8 mouse cellular contexts compared by ENCODE assay signal in the genomic region with DNA sequence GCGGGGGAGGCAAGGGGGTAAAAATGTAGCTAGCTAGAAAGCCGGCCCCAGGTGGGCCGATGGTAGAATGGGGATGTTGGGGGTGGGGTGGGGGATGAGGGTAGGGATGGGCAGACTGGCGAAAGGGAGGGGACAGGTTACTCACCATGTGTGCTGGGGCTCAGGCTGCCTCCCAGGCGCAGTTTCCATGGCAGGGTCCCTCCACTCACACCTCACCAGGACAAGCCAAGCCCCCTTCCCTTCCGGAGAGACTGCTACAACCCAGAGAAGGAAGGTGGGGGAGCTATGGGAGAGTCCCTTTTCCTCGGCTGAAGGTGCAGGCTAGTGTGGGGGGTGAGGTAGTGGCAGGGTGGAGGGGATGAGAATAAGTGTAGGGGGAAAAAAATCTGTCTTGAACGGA. TPM values are rescaled to one million over a fixed set of nuclear protein-coding genes. Genes with fewer than 3 reads are reported as not detected.
DNase-seq lines count a peak whose midpoint lies in the region; ATAC-seq and TF ChIP-seq lines count a peak whose summit lies in the region.
"Had no signal": no experiment of that assay in that cellular context is flagged by ENCODE, and none has a peak within 500 bp of the region (broad histone marks: within the 10 kb centered on the region; RNA-seq: fewer than 3 reads in every experiment).

No protein-coding gene starts in this region.

- peak; percentile 16; the same call in 1 of the 2 replicates for ATAC-seq in lung, embryonic 14.5 days (ENCODE audit: insufficient read depth)
- ATAC-seq in embryonic facial prominence, embryonic 13.5 days (ENCODE audit: insufficient number of reproducible peaks, insufficient read depth, low FRiP score, low TSS enrichment, low read depth), result no peak
- peak; percentile 35 for ATAC-seq in hindbrain, postnatal 0 days

- no peaks in the 10 kb centered on the region for H3K4me1 ChIP-seq in lung, embryonic 14.5 days (ENCODE audit: insufficient read depth)
- H3K4me1 ChIP-seq in embryonic facial prominence, embryonic 13.5 days, result peaks cover 35% of the 10 kb centered on the region
- peaks cover 21% of the 10 kb centered on the region; the same call in 1 of the 2 replicates for H3K4me1 ChIP-seq in hindbrain, postnatal 0 days (ENCODE audit: insufficient read depth, low read length)
- H3K4me1 ChIP-seq in small intestine, adult 2 months (ENCODE audit: control insufficient read depth, insufficient read depth, insufficient read length, low read length), result peaks cover 12% of the 10 kb centered on the region

- no peaks in the 10 kb centered on the region for H3K9me3 ChIP-seq in lung, embryonic 14.5 days (ENCODE audit: low read depth, low read length)
- no peaks in the 10 kb centered on the region for H3K9me3 ChIP-seq in embryonic facial prominence, embryonic 13.5 days
- H3K9me3 ChIP-seq in hindbrain, postnatal 0 days (ENCODE audit: low read length), result no peaks in the 10 kb centered on the region

- TF ChIP-seq POLR2A in small intestine, adult 2 months (IDR thresholded peaks at IDR 0.05; ENCODE audit: low read depth, low read length), result no peak

- H3K4me3 ChIP-seq in lung, embryonic 14.5 days (ENCODE audit: low read depth, low read length), result peak overlapping the region; percentile 55
- H3K4me3 ChIP-seq in embryonic facial prominence, embryonic 13.5 days, result peak overlapping the region; percentile 66
- H3K4me3 ChIP-seq in hindbrain, postnatal 0 days (ENCODE audit: low read length), result peak overlapping the region; percentile 80
- H3K4me3 ChIP-seq in small intestine, adult 2 months (ENCODE audit: low read depth, low read length), result peak overlapping the region; percentile 55

- WGBS in lung, embryonic 14.5 days, result 2% methylated on average over 8 of the region's 8 CpGs
- WGBS in embryonic facial prominence, embryonic 13.5 days, result 3% methylated on average over 8 of the region's 8 CpGs
- WGBS in hindbrain, postnatal 0 days, result 0% methylated on average over 8 of the region's 8 CpGs
- WGBS in small intestine, adult 2 months, result 17% methylated on average over 8 of the region's 8 CpGs

- peaks cover 55% of the 10 kb centered on the region for H3K27me3 ChIP-seq in lung, embryonic 14.5 days (ENCODE audit: insufficient read depth, low read length)
- peaks cover 68% of the 10 kb centered on the region for H3K27me3 ChIP-seq in embryonic facial prominence, embryonic 13.5 days
- H3K27me3 ChIP-seq in hindbrain, postnatal 0 days (ENCODE audit: insufficient read depth, low read length), result no peaks in the 10 kb centered on the region
- H3K27me3 ChIP-seq in small intestine, adult 2 months (ENCODE audit: control insufficient read depth, insufficient read depth, low read length), result peaks cover 14% of the 10 kb centered on the region

- no peaks in the 10 kb centered on the region for H3K36me3 ChIP-seq in lung, embryonic 14.5 days (ENCODE audit: insufficient read depth)
- no peaks in the 10 kb centered on the region for H3K36me3 ChIP-seq in embryonic facial prominence, embryonic 13.5 days
- H3K36me3 ChIP-seq in hindbrain, postnatal 0 days (ENCODE audit: insufficient read depth, low read length), result no peaks in the 10 kb centered on the region
- H3K36me3 ChIP-seq in small intestine, adult 2 months (ENCODE audit: control insufficient read depth, insufficient read depth, low read length), result no peaks in the 10 kb centered on the region

- H3K9ac ChIP-seq in lung, embryonic 14.5 days, result no peak overlapping the region
- peak overlapping the region; percentile 77; the same call in 1 of the 2 replicates for H3K9ac ChIP-seq in embryonic facial prominence, embryonic 13.5 days
- H3K9ac ChIP-seq in hindbrain, postnatal 0 days (replicated peaks; ENCODE audit: low read length), result peak overlapping the region; percentile 88

- peak overlapping the region; percentile 100 for H3K4me2 ChIP-seq in lung, embryonic 14.5 days
- peak overlapping the region; percentile 99 for H3K4me2 ChIP-seq in embryonic facial prominence, embryonic 13.5 days
- peak overlapping the region; percentile 82 for H3K4me2 ChIP-seq in hindbrain, postnatal 0 days (ENCODE audit: low read depth, low read length)

- H3K27ac ChIP-seq in lung, embryonic 14.5 days (ENCODE audit: low read depth), result no peak overlapping the region
- peak overlapping the region; percentile 16; the same call in 1 of the 2 replicates for H3K27ac ChIP-seq in embryonic facial prominence, embryonic 13.5 days
- H3K27ac ChIP-seq in hindbrain, postnatal 0 days, result peak overlapping the region; percentile 94
- H3K27ac ChIP-seq in small intestine, adult 2 months (ENCODE audit: insufficient read depth, low read depth, low read length), result no peak overlapping the region

- no peak for DNase-seq in lung, embryonic 14.5 days
- no peak for DNase-seq in lung, adult 18-20 months
- no peak for DNase-seq in hindbrain, postnatal 0 days (ENCODE audit: low spot score)
- no peak for DNase-seq in thymus, postnatal 4 days
- DNase-seq in right cerebral cortex, adult 18-20 months, result no peak

- TF ChIP-seq CTCF in lung, embryonic 14.5 days (IDR thresholded peaks at IDR 0.05; ENCODE audit: low read depth), result no peak
- TF ChIP-seq CTCF in hindbrain, postnatal 0 days (IDR thresholded peaks at IDR 0.05; ENCODE audit: low read depth), result no peak
- no peak for TF ChIP-seq CTCF in small intestine, adult 2 months (IDR thresholded peaks at IDR 0.05; ENCODE audit: extremely low read depth, insufficient read length, insufficient replicate concordance, low read depth, low read length)

RNA-seq across cellular contexts. Expression of a gene that starts 0.9 kb away (rescaled TPM):
- polyA plus RNA-seq in lung, embryonic 14.5 days (2014; fragmentation: Nextera tagmentation; extraction: Ambion mirVana), result 0.16 and 0.37 TPM in 2 replicates
- polyA plus RNA-seq in embryonic facial prominence, embryonic 13.5 days (2015; fragmentation: Nextera tagmentation; extraction: Ambion mirVana), result 2.7 and 2.9 TPM in 2 replicates
- total RNA-seq in hindbrain, postnatal 0 days (2014; rRNA removed), result 124 and 126 TPM in 2 replicates
- polyA plus RNA-seq in hindbrain, postnatal 0 days (2015; fragmentation: Nextera tagmentation; extraction: Ambion mirVana), result 28.3 and 29.4 TPM in 2 replicates
- polyA plus RNA-seq in small intestine, adult 2 months (2012; rRNA removed), result 0.65 and 0.72 TPM in 2 replicates
- total RNA-seq: heart, postnatal 25 days had no signal

RNA-seq across cellular contexts. Expression of a gene that starts 9.5 kb away (rescaled TPM):
- 14.7 and 16.3 TPM in 2 replicates for polyA plus RNA-seq in lung, embryonic 14.5 days (2014; fragmentation: Nextera tagmentation; extraction: Ambion mirVana)
- polyA plus RNA-seq in embryonic facial prominence, embryonic 13.5 days (2015; fragmentation: Nextera tagmentation; extraction: Ambion mirVana), result 21.0 and 23.4 TPM in 2 replicates
- 5.7 and 6.5 TPM in 2 replicates for total RNA-seq in hindbrain, postnatal 0 days (2014; rRNA removed)
- 5.9 and 6.1 TPM in 2 replicates for polyA plus RNA-seq in hindbrain, postnatal 0 days (2015; fragmentation: Nextera tagmentation; extraction: Ambion mirVana)
- 48.4 and 80.7 TPM in 2 replicates for polyA plus RNA-seq in small intestine, adult 2 months (2012; rRNA removed)

RNA-seq across cellular contexts. Expression of a gene that starts 21.3 kb away (rescaled TPM):
- polyA plus RNA-seq in lung, embryonic 14.5 days (2014; fragmentation: Nextera tagmentation; extraction: Ambion mirVana), result 19.2 and 20.1 TPM in 2 replicates
- polyA plus RNA-seq in embryonic facial prominence, embryonic 13.5 days (2015; fragmentation: Nextera tagmentation; extraction: Ambion mirVana), result 21.9 and 23.9 TPM in 2 replicates
- 37.7 and 44.1 TPM in 2 replicates for total RNA-seq in hindbrain, postnatal 0 days (2014; rRNA removed)
- 31.8 and 32.8 TPM in 2 replicates for polyA plus RNA-seq in hindbrain, postnatal 0 days (2015; fragmentation: Nextera tagmentation; extraction: Ambion mirVana)
- polyA plus RNA-seq in small intestine, adult 2 months (2012; rRNA removed), result 2.9 and 4.9 TPM in 2 replicates

RNA-seq across cellular contexts. Expression of a gene that starts 23.7 kb away (rescaled TPM):
- polyA plus RNA-seq in lung, embryonic 14.5 days (2014; fragmentation: Nextera tagmentation; extraction: Ambion mirVana), result 3.4 and 3.5 TPM in 2 replicates
- 5.5 and 5.8 TPM in 2 replicates for polyA plus RNA-seq in embryonic facial prominence, embryonic 13.5 days (2015; fragmentation: Nextera tagmentation; extraction: Ambion mirVana)
- 10.7 and 10.9 TPM in 2 replicates for total RNA-seq in hindbrain, postnatal 0 days (2014; rRNA removed)
- 8.1 and 8.4 TPM in 2 replicates for polyA plus RNA-seq in hindbrain, postnatal 0 days (2015; fragmentation: Nextera tagmentation; extraction: Ambion mirVana)
- polyA plus RNA-seq in small intestine, adult 2 months (2012; rRNA removed), result 2.2 and 4.2 TPM in 2 replicates

Comparison
In these comparisons a context has a peak if more than half of its experiments do, and no peak if none do; other contexts are left out.
1. H3K27ac ChIP-seq: peak in embryonic facial prominence, embryonic 13.5 days (single experiment) and hindbrain, postnatal 0 days (single experiment); none in lung, embryonic 14.5 days (single experiment) and small intestine, adult 2 months (single experiment).
2. Peak in every context shown above with its lines, with median percentiles within 50 percentile points of each other: H3K4me2 ChIP-seq and H3K4me3 ChIP-seq.